Comparison of ENCODE assay signal across 10 mouse cellular contexts in genomic region chr13:35604061-35604460, GRCm38 (mm10). TPM values are rescaled to one million over a fixed set of nuclear protein-coding genes. Genes with fewer than 3 reads are reported as not detected.
DNase-seq lines count a peak whose midpoint lies in the region; ATAC-seq and TF ChIP-seq lines count a peak whose summit lies in the region.
"Had no signal": no experiment of that assay in that cellular context is flagged by ENCODE, and none has a peak within 500 bp of the region (broad histone marks: within the 10 kb centered on the region; RNA-seq: fewer than 3 reads in every experiment).

No protein-coding gene starts in this region.

- intact Hi-C loops in gastrocnemius, postnatal 14 days (cut with DNase I; ENCODE audit: low total_unique reads): no loop called here

- H3K27ac ChIP-seq in hindbrain, postnatal 0 days: no peak overlapping the region
- H3K27ac ChIP-seq in hindbrain, embryonic 10.5 days: no peak overlapping the region
- H3K27ac ChIP-seq in cerebellum, adult 2 months (ENCODE audit: insufficient read depth, low read length): no peak overlapping the region
- H3K27ac ChIP-seq: liver, embryonic 12.5 days had no signal

- WGBS in hindbrain, postnatal 0 days: 40% methylated on average over 1 of the region's 1 CpGs
- 100% methylated on average over 1 of the region's 1 CpGs for WGBS in hindbrain, embryonic 10.5 days
- WGBS in cerebellum, adult 2 months: 10% methylated on average over 1 of the region's 1 CpGs

- no peaks in the 10 kb centered on the region for H3K9me3 ChIP-seq in hindbrain, postnatal 0 days (ENCODE audit: low read length)
- H3K9me3 ChIP-seq in hindbrain, embryonic 10.5 days: no peaks in the 10 kb centered on the region

- no peaks in the 10 kb centered on the region for H3K4me1 ChIP-seq in hindbrain, postnatal 0 days (ENCODE audit: insufficient read depth, low read length)
- H3K4me1 ChIP-seq in hindbrain, embryonic 10.5 days (replicated peaks): no peaks in the 10 kb centered on the region
- H3K4me1 ChIP-seq in cerebellum, adult 2 months (ENCODE audit: control insufficient read depth, insufficient read depth, low read length): no peaks in the 10 kb centered on the region

- DNase-seq in hindbrain, postnatal 0 days (ENCODE audit: low spot score): peak; percentile 52
- DNase-seq in hindbrain, embryonic 10.5 days (ENCODE audit: low spot score): no peak
- peak; percentile 72 for DNase-seq in MN1 (ENCODE audit: low spot score)
- peak; percentile 59 for DNase-seq in gastrocnemius, postnatal 14 days
- peak; percentile 83 for DNase-seq in lung, postnatal 10 days
- no peak for DNase-seq in T-cell, adult 2 months (ENCODE audit: low spot score)
- DNase-seq in cerebellum, adult 2 months: no peak
- DNase-seq in layer of hippocampus, adult 18-20 months (ENCODE audit: low spot score in 2 of 2): no peak
- DNase-seq: retina, postnatal 1 day had no signal

- H3K4me2 ChIP-seq in hindbrain, postnatal 0 days (ENCODE audit: low read depth, low read length): no peak overlapping the region
- H3K4me2 ChIP-seq: liver, embryonic 12.5 days had no signal

- no peak for TF ChIP-seq POLR2A in cerebellum, adult 2 months (IDR thresholded peaks at IDR 0.05; ENCODE audit: borderline replicate concordance, insufficient read depth, low read length)

- ATAC-seq in hindbrain, postnatal 0 days: peak; percentile 69; the same call in 1 of the 2 replicates
- ATAC-seq: liver, embryonic 12.5 days had no signal

- TF ChIP-seq CTCF in hindbrain, postnatal 0 days (IDR thresholded peaks at IDR 0.05; ENCODE audit: low read depth): no peak
- TF ChIP-seq CTCF in cerebellum, adult 2 months (IDR thresholded peaks at IDR 0.05; ENCODE audit: borderline replicate concordance, insufficient read depth, low read depth, low read length): no peak

- no peak overlapping the region for H3K4me3 ChIP-seq in hindbrain, postnatal 0 days (ENCODE audit: low read length)
- no peak overlapping the region for H3K4me3 ChIP-seq in hindbrain, embryonic 10.5 days
- H3K4me3 ChIP-seq in cerebellum, adult 2 months (replicated peaks; ENCODE audit: insufficient read depth, low read depth, low read length): no peak overlapping the region
- H3K4me3 ChIP-seq: liver, embryonic 12.5 days had no signal

- H3K27me3 ChIP-seq in hindbrain, postnatal 0 days (ENCODE audit: insufficient read depth, low read length): no peaks in the 10 kb centered on the region
- H3K27me3 ChIP-seq in hindbrain, embryonic 10.5 days (ENCODE audit: insufficient read depth, poor library complexity, severe bottlenecking): no peaks in the 10 kb centered on the region
- H3K27me3 ChIP-seq in cerebellum, adult 2 months (ENCODE audit: control insufficient read depth, insufficient read depth, low read length): no peaks in the 10 kb centered on the region
- H3K27me3 ChIP-seq: liver, embryonic 12.5 days had no signal

- no peaks in the 10 kb centered on the region for H3K36me3 ChIP-seq in hindbrain, postnatal 0 days (ENCODE audit: insufficient read depth, low read length)
- H3K36me3 ChIP-seq in hindbrain, embryonic 10.5 days: no peaks in the 10 kb centered on the region
- H3K36me3 ChIP-seq: liver, embryonic 12.5 days had no signal

- no peak overlapping the region for H3K9ac ChIP-seq in hindbrain, postnatal 0 days (replicated peaks; ENCODE audit: low read length)
- H3K9ac ChIP-seq: liver, embryonic 12.5 days had no signal

RNA-seq across cellular contexts. Expression of gene Cdyl, which starts 55.6 kb away (rescaled TPM):
- total RNA-seq in hindbrain, postnatal 0 days (2014; rRNA removed): 7.4 and 7.6 TPM in 2 replicates
- 4.4 and 4.7 TPM in 2 replicates for polyA plus RNA-seq in hindbrain, postnatal 0 days (2015; fragmentation: Nextera tagmentation; extraction: Ambion mirVana)
- polyA plus RNA-seq in hindbrain, embryonic 10.5 days (2016; fragmentation: Nextera tagmentation; extraction: Ambion mirVana): 11.4 and 12.4 TPM in 2 replicates
- total RNA-seq in gastrocnemius, postnatal 14 days (2021): 1 to 10 TPM; 7.2 to 9.5 TPM
- polyA plus RNA-seq in cerebellum, adult 2 months (2012; rRNA removed): 8.3 and 8.8 TPM in 2 replicates
- total RNA-seq in layer of hippocampus, adult 18-20 months (2021): 10 to 100 TPM; 31.5 to 32.7 TPM

Comparison
In these comparisons a context has a peak if more than half of its experiments do, and no peak if none do; other contexts are left out.
1. DNase-seq: peak in hindbrain, postnatal 0 days (single experiment), MN1 (single experiment), gastrocnemius, postnatal 14 days (single experiment) and lung, postnatal 10 days (single experiment); none in hindbrain, embryonic 10.5 days (single experiment), T-cell, adult 2 months (single experiment), cerebellum, adult 2 months (0 of 2) and layer of hippocampus, adult 18-20 months (0 of 2).